Mouse (Mus musculus) frontal cortex, postnatal 10 days (tissue): ENCODE measurements at regions not wholly inside any gene's neighbourhood (a gene's known extent, or its start where the extent isn't known, plus 50 kb on each side); places are given as distances from the start of the nearest gene placed in this dataset.

Experiments
- DNase-seq, 2 experiments: peaks; one replicate each; pipeline ENCODE4 v3.0.0; 2022; ENCODE audit warnings: low spot score in 2 of 2, mixed read lengths in 1 of 2

DNA sequence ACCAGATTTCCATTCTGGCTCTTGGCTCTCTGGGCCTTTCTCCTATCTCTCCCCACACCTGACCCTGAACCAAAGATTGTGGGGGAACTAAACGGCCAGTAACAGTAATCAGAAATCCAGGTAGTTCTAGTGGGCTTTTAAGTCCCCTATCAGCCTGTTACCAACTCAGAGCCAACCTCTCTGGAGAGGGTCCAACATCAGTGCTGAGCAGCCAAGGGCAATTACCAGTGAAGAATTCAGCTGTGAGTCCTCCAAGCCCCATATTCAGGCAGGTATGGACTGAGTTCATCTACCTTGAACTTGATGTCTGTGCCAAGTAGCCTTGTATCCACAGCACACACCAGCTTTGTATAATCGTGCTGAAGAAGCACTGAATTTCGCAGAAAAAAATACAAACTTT lies 1636.7 kb downstream of the Efnb2 start:
- DNase-seq: no peak

DNA sequence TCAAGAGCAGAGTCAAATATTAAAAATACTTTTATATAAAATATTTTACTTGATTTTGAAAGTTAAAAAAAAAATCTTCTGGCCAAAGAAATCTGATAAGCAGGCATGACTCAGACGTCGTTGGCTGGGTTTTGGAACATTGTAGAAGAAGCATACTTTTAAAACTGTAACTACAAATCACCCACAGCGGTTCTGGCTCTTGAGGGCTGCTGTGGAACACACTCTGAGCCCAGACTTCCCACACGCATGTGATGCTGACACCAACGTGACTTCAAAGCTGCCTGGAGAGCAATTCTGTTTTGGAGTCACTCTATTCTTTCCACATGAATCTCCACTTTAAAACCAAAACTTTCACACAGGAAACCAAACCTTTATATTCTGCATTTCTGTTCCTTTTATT lies 1649.2 kb downstream of the Efnb2 start:
- peak in 1 of 2 experiments; percentile 3 for DNase-seq

DNA sequence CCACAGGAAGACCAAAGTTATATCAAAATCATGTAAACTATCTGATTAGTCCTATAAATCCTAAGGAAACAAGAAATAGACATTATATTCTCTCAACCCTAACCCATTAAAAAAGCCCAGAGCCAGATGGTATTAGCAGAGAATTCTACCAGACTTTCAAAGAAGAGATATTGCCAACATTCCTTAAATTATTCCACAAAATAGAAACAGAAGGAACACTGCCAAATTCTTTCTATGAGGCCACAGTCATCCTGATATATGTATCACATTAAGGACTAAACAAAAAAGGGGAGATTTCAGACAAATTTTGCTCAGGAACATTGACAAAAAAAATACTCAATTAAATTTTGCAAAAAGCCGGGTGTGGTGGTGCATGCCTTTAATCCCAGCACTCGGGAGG lies 1669.5 kb downstream of the Efnb2 start:
- no peak for DNase-seq

DNA sequence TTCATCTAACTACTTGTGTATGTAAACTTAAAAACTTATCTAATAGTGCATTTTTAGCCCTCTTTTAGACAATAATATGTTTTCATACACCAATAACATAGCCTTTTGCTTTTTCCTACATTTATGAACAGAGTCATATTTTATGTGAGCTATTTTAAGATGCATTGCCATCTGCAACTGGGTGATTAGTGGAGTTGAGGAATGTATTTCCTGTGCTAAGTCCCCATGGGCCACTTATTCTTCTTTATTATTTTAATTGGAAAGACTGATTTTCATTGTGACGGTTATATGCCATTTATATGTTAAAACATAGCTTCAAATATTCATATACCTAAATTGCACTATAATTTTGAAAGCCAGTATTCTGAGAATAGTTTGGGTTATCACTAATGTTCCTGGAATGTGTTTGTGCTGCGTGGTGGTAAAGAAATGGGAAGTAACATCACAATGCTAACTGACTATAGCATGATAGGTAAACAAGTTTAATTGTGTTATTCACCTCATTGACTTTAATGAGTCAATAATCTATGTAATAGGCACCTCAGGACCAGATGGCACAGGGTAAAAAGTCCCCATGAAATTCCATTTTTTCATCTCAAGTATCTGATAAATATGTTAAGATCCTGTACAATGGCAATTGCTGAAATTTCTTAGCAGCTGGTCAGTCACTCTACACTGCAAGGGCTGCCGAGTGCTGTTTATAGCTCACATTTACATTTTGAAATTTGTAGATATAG lies 1671.5 kb downstream of the Efnb2 start:
- no peak for DNase-seq

DNA sequence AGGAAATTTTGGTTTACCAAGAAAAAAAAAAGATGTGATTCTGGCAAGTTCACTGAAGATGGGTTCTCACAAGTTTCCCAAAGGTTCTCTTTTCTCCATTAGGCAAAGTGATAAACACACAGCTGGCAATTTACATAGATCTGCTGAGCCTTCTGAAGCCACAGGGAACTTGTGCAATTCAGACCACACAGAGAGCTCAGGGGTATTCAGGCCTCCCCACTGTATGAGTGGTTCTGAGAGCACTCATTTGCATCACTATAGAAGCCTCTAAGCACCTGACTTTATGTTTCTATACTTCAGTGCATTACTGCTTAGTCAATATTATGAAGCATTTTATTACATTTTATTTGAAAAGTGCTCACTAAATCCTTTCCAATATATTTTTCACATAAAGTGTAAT lies 1687.1 kb downstream of the Efnb2 start:
- no peak for DNase-seq

DNA sequence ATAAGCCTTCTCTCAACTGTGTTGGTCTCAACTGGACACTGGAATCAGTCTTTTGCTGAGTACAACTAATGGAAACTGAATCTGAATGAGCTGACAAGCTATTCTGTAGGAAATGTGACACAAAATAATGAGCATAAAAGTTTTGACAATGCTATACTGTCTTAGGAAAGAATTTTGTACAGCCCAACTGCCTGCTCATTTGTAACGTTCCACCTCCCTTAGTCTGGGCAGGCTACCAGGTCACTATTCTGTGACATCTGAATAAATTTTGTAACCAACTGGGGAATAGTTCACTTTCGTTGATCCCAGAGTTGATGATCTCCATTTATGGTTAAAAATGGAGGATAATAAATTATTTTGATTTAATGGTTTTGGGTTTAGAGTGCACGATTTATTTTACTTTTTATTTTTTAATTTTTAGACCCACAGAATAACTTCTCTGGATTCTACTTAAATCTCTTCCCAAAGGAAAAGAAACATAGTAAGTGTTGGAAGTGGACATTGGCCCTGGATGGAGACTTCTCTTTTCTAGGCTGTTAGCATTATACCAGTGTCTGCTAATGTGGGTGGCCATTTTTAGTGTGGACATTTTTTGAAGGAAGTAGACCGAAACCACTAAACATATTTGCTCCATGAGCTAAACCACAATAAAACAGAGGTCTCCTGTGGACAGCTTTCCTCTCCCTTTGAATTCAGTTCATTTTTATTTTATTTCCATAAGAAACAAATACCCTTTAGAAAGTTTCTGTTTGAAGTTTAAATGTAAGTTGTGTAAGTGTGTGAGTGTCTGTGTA lies 1697.8 kb downstream of the Efnb2 start:
- DNase-seq: no peak

DNA sequence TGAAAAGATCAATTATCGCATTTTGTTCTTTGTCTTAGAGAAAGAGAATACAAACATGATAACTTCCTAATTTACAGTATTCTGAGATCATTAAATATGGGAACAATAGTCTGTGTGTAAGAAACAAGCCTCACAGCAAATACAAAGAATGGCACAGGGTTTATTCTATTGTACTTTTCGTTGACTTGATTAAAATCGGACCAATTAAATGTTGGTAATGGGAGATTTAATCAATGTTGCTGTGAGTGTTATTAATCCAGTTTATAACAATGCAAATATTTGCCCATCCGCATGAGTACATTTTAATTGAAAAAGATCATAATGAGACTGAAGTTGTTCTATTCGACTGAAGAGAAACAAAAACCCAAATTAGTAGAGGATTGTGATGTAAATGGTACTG lies 1703.0 kb downstream of the Efnb2 start:
- DNase-seq: no peak

DNA sequence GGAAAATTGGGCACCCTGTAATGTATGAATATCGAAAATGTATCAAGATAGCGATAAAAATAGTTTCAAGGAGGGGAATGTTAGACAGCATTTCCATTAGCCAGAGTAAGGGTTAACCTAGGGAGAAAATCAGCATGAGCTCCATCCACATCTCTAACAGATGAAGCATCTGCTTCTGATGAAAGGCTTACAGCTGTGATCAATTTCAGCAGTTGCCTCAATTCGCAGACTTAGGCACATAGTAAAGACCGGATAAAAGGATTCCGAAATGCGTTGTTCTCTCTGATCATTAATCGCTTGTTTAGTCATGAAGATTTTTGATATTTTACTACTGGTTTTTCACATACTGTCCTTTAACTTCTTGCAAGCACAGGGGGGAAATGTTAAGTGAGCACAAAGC lies 1706.8 kb downstream of the Efnb2 start:
- no peak for DNase-seq

DNA sequence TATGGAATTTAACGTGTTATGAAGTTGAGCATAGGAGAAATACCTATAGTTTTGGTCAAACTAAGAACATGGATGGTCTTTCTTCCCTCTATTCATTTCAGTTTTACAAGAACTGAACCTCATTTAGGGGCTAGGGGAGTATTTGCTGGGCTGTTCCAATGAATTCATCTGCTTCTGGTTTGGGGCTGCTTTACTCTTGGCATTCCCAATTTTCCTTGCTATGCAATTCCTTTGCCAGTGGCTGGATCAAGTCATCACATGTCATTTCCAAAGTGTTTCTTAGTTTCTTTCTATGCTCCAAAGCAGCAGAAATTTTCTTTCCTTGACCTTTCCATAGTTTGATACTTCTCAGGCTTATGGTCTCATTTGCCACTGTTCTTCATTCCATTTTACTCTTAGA lies 1738.6 kb downstream of the Efnb2 start:
- DNase-seq: no peak

DNA sequence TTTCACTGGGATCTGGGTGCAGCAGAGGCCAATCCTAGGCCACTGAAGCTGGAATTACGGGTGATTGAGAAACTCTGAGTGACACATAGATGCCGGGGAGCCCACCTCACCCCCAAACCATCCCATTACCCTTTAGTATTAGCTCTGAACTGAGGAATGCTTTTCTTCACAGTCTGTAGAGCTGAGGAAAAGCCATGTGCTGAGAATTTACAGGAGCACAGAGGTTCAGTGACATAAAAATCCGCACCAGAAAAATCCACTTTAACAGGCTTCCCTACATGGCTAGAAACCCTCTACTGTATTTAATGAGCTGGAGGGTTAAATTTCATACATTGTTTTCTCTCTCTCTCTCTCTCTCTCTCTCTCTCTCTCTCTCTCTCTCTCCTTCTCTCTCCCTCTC lies 1753.4 kb downstream of the Efnb2 start:
- DNase-seq: no peak

DNA sequence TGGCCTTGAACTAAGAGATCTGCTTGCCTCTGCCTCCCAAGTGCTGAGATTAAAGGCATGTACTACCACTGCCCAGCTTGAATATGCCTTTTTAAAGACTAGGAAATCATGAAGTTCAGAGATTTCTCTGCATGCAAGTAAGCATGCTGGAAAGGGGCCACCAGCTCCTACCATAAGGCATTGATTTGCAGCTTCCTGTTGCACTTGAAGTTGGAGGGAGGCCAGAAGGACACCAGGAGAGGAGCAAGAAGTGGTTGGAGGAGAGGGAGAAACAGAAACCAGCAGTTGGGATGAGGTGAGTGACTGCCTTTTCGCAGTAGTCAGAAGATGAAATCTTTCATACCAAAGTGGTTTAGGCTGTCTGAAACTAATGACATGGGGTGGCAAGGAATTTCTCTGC lies 1769.6 kb downstream of the Efnb2 start:
- DNase-seq: no peak

DNA sequence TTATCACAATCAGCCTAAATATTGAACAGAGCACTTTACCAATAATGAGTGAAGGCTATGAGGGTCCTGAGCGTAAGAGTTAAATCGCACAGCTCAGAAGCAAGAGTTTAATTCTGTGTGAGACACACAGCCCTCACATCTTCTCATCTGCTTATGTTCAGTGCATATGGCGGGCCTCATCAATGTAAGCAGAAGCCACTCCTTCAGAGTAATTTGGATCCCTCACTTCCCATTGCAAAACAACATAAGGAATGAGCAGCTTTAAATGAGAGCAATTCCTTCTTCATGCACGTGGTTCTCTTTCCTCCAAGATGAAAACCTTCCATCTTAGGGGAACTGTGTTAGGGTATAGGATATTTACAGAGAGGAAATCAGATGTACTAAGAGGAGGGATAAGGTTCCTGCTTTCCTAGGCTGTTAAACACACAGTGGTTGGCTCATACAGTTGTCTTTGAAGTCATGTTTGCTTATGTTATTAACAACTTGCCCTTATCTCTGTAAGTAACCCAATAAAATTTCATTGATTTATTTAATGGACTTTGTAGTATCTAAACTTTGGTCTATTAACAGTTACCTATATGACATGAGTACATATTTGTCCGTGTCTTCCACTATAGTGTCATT lies 1774.2 kb downstream of the Efnb2 start:
- DNase-seq: no peak

DNA sequence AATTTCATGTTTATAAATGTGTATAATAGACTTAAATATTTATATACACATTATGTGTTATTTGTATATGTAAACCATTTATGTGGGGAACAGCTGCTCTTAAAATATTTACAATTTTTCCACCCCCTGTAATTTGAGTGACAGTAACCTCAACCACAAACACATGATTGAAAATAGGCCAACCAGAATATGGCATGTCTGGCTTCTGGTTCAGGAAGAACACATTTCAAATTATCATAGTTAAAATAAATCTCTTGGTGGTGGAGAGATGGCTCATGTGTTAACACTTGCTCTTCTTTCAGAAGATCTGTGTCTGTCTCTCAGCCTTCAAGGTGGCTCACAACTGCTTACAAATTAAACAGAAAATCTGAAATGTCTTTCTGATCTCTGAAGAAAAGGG lies 1776.2 kb downstream of the Efnb2 start:
- no peak for DNase-seq

DNA sequence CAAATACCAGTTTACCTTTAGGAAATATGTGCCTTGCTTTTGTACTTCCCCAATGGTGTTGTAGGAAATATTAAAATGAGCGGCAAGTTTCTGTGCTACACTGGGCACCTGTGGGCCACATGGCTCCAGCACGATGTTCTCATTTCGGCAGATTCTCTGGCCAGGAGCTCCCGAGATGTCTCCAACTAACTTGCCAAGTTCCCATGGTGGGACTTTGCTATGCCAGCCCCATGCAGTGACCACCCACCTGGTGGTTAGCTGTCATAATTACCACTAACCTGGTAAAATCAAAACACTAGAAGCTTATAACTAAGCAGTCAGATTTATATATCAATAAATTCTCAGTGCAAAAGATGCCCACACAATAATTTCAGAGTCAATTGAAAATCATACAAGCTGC lies 1777.5 kb upstream of the Slc10a2 start:
- no peak for DNase-seq
